Mouse (Mus musculus): Measurements from ENCODE around the gene Appl2. TPM values are rescaled to one million over a fixed set of nuclear protein-coding genes. Genes with fewer than 3 reads are reported as not detected.

Gene Appl2
- total and polyA plus RNA-seq, 2 experiments from 2014 or later, result 45.2 to 65.0 TPM

- TF ChIP-seq CTCF (IDR thresholded peaks at IDR 0.05; ENCODE audit: low read depth), result no peak
- Histone ChIP-seq H3K4me1 (ENCODE audit: insufficient read depth, low read length) (0 out of 2 replicates have a peak, but pooled peaks cover 3% of the 10 kb centered on the region), H3K9me3 (ENCODE audit: low read length) (no peaks in the 10 kb centered on the region), H3K9ac (replicated peaks; ENCODE audit: low read length) (no peak overlapping the region), H3K4me3 (ENCODE audit: low read length) (no peak overlapping the region), H3K27me3 (ENCODE audit: insufficient read depth, low read length) (no peaks in the 10 kb centered on the region), H3K27ac (no peak overlapping the region), H3K4me2 (ENCODE audit: low read depth, low read length) (no peak overlapping the region), H3K36me3 (ENCODE audit: insufficient read depth, low read length) (peaks cover 5% of the 10 kb centered on the region; the same call in 1 of the 2 replicates)
- peak; percentile 68 for DNase-seq (ENCODE audit: low spot score)
- peak; percentile 41; the same call in 1 of the 2 replicates for ATAC-seq
- 26% methylated on average over 5 of the region's 5 CpGs for WGBS
These were observed 14.1 kb downstream of the Appl2 start for GRCm38 (mm10) chr10:83634461-83634860.

GRCm38 (mm10) chr10:83632806-83633374 lies 15.6 kb downstream of the Appl2 start:
- Histone ChIP-seq H3K4me2 (ENCODE audit: low read depth, low read length) (no peak overlapping the region), H3K36me3 (ENCODE audit: insufficient read depth, low read length) (0 out of 2 replicates have a peak, but pooled peaks cover 5% of the 10 kb centered on the region), H3K4me1 (ENCODE audit: insufficient read depth, low read length) (0 out of 2 replicates have a peak, but pooled peaks cover 3% of the 10 kb centered on the region), H3K9ac (replicated peaks; ENCODE audit: low read length) (no peak overlapping the region), H3K9me3 (ENCODE audit: low read length) (no peaks in the 10 kb centered on the region), H3K27ac (peak overlapping the region; percentile 71; the same call in 1 of the 2 replicates), H3K4me3 (ENCODE audit: low read length) (no peak overlapping the region), H3K27me3 (ENCODE audit: insufficient read depth, low read length) (no peaks in the 10 kb centered on the region)
- ATAC-seq, result no peak
- no peak for TF ChIP-seq CTCF (IDR thresholded peaks at IDR 0.05; ENCODE audit: low read depth)
- DNase-seq (ENCODE audit: low spot score), result no peak
- 52% methylated on average over 7 of the region's 7 CpGs for WGBS

- ATAC-seq, result no peak
- WGBS, result 77% methylated on average over 10 of the region's 10 CpGs
- no peak for DNase-seq (ENCODE audit: low spot score)
- no peaks in the 10 kb centered on the region for H3K27me3 ChIP-seq (ENCODE audit: insufficient read depth, low read length)
- no peak overlapping the region for H3K4me2 ChIP-seq (ENCODE audit: low read depth, low read length)
- H3K4me3 ChIP-seq (ENCODE audit: low read length), result no peak overlapping the region
- peak overlapping the region; percentile 71; the same call in 1 of the 2 replicates for H3K27ac ChIP-seq
- peaks cover 5% of the 10 kb centered on the region; the same call in 1 of the 2 replicates for H3K36me3 ChIP-seq (ENCODE audit: insufficient read depth, low read length)
- TF ChIP-seq CTCF (IDR thresholded peaks at IDR 0.05; ENCODE audit: low read depth), result no peak
- no peak overlapping the region for H3K9ac ChIP-seq (replicated peaks; ENCODE audit: low read length)
- no peaks in the 10 kb centered on the region for H3K9me3 ChIP-seq (ENCODE audit: low read length)
- 0 out of 2 replicates have a peak, but pooled peaks cover 3% of the 10 kb centered on the region for H3K4me1 ChIP-seq (ENCODE audit: insufficient read depth, low read length)
These were observed 16.8 kb downstream of the Appl2 start for GRCm38 (mm10) chr10:83631775-83632174.

GRCm38 (mm10) chr10:83630899-83631298 lies 17.6 kb downstream of the Appl2 start:
- 0 out of 2 replicates have a peak, but pooled peaks cover 3% of the 10 kb centered on the region for H3K4me1 ChIP-seq (ENCODE audit: insufficient read depth, low read length)
- WGBS, result 20% methylated on average over 3 of the region's 3 CpGs
- H3K4me3 ChIP-seq (ENCODE audit: low read length), result no peak overlapping the region
- H3K36me3 ChIP-seq (ENCODE audit: insufficient read depth, low read length), result peaks cover 5% of the 10 kb centered on the region; the same call in 1 of the 2 replicates
- H3K4me2 ChIP-seq (ENCODE audit: low read depth, low read length), result no peak overlapping the region
- H3K9me3 ChIP-seq (ENCODE audit: low read length), result no peaks in the 10 kb centered on the region
- no peak overlapping the region for H3K9ac ChIP-seq (replicated peaks; ENCODE audit: low read length)
- H3K27ac ChIP-seq, result peak overlapping the region; percentile 71; the same call in 1 of the 2 replicates
- ATAC-seq (peak; percentile 77), DNase-seq (ENCODE audit: low spot score) (peak; percentile 88)
- H3K27me3 ChIP-seq (ENCODE audit: insufficient read depth, low read length), result no peaks in the 10 kb centered on the region
- TF ChIP-seq CTCF (IDR thresholded peaks at IDR 0.05; ENCODE audit: low read depth), result no peak

- Histone ChIP-seq H3K27me3 (ENCODE audit: insufficient read depth, low read length) (no peaks in the 10 kb centered on the region), H3K4me2 (ENCODE audit: low read depth, low read length) (no peak overlapping the region), H3K4me1 (ENCODE audit: insufficient read depth, low read length) (0 out of 2 replicates have a peak, but pooled peaks cover 3% of the 10 kb centered on the region), H3K9me3 (ENCODE audit: low read length) (no peaks in the 10 kb centered on the region), H3K36me3 (ENCODE audit: insufficient read depth, low read length) (peaks cover 5% of the 10 kb centered on the region; the same call in 1 of the 2 replicates), H3K27ac (no peak overlapping the region), H3K9ac (replicated peaks; ENCODE audit: low read length) (no peak overlapping the region), H3K4me3 (ENCODE audit: low read length) (no peak overlapping the region)
- TF ChIP-seq CTCF (IDR thresholded peaks at IDR 0.05; ENCODE audit: low read depth), result no peak
- ATAC-seq (no peak), DNase-seq (ENCODE audit: low spot score) (no peak)
- 93% methylated on average over 5 of the region's 5 CpGs for WGBS
These were observed 18.7 kb downstream of the Appl2 start for GRCm38 (mm10) chr10:83629878-83630277.

GRCm38 (mm10) chr10:83629190-83629781 lies 19.3 kb downstream of the Appl2 start:
- H3K36me3 ChIP-seq (ENCODE audit: insufficient read depth, low read length), result peaks cover 7% of the 10 kb centered on the region
- 0 out of 2 replicates have a peak, but pooled peaks cover 1% of the 10 kb centered on the region for H3K4me1 ChIP-seq (ENCODE audit: insufficient read depth, low read length)
- H3K9ac ChIP-seq (replicated peaks; ENCODE audit: low read length), result no peak overlapping the region
- H3K9me3 ChIP-seq (ENCODE audit: low read length), result no peaks in the 10 kb centered on the region
- ATAC-seq, result no peak
- no peak overlapping the region for H3K4me2 ChIP-seq (ENCODE audit: low read depth, low read length)
- no peak overlapping the region for H3K4me3 ChIP-seq (ENCODE audit: low read length)
- peak; percentile 51 for DNase-seq (ENCODE audit: low spot score)
- WGBS, result 61% methylated on average over 12 of the region's 12 CpGs
- no peak for TF ChIP-seq CTCF (IDR thresholded peaks at IDR 0.05; ENCODE audit: low read depth)
- no peaks in the 10 kb centered on the region for H3K27me3 ChIP-seq (ENCODE audit: insufficient read depth, low read length)
- H3K27ac ChIP-seq, result peak overlapping the region; percentile 15; the same call in 1 of the 2 replicates

Data from hindbrain, postnatal 0 days (tissue).